Mouse (Mus musculus): Measurements from ENCODE around the gene Canx. TPM values are rescaled to one million over a fixed set of nuclear protein-coding genes. Genes with fewer than 3 reads are reported as not detected.

The Canx gene
- 13.1 and 31.2 TPM in 2 replicates for polyA plus RNA-seq (2012; ENCODE audit: low replicate concordance)

DNA sequence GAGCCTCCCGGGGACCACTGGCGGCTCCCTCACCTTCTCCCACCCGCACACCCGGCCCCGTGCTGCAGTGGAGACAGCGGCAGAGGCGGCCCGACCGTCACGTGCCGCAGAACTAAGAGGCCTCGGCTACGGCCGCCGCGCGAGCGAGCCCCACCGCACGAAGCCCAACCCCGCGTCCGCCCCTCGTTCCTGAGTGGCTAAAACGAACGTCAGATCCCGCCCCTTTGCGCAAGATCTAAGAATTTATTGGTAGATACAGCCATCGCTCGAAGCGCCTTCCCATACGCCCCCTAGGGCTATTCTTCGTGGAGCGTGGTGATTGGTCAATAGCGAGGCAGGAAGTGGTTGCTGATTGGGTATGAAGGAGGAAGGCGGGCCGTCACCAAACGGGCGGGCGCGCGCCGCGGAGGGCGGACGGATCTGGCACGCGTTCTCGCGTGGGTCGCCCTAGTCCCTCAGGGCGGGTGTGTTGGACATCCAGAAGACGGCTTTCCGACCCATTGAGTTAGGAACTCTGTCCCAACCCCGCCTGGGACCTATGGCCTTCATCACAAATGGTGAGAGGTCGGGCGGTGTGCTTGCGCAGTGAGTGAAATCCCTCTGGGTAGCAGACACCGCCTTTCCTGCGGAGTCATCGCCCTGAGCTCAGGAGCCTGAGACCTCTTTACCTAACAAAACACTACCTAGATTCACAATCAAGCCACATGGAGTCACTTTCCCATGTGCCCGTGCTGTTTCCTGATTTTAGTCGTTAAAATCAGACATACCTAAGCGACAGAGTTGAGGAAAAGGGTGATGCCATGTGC lies at the start of gene Canx:
Canx (minus strand) TSS at position 178 of the 806 bp plus-strand sequence.

DNA sequence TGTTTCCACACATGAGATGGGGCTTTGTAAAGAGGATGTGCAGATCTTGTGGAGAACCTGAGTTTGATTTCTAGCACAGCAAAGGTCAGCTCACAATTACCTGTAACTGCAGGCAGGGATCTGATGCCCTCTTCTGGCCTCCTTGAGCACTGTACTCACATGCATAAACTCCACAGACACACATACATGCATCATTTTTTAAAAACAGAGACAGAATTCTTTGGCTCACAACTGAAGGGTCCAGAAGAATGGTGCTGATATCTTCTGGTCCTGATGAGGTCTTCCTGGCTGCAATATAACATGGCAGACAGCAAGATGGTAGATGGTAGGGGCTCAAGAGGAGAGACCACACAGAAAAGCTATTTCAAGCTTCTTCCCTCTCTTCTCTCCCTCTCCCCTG lies 28.7 kb upstream of the Canx start, which contains the start of gene Cby3:
Cby3 (plus strand) TSS at position 301 of the 400 bp plus-strand sequence.

DNA sequence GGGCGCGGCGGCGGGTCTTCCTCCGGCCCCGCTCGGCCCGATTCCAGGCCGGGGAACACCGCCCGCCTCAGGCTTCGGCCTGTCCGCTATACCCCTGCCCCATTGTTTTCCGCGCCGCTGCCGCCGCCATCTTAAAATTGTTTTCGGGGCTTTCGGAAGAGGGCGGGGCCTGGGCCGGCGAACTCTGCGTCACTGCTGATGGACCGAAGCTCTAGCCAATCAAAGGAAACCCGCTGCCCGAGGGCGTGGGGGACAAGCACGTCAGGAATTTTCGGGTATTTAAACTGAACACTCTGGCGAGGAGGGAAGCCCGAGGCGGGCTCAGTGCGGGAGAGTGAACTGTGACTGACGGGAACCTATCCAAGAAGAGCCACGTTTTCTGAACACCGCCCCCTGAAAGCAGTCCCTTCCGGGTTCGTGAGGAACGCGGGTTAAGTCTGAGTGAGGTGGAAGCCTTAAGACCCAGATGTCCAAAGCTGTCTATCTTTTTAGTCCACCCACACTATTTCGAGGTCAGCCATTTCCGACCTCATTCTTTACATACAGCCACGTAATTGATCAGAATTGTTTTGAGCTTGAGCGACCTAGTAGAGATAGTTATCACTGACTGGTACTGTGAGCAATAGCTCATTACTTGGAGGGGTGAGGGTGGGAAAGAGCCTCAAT lies 33.1 kb downstream of the Canx start, which contains the start of gene Maml1:
Maml1 (minus strand) TSS at position 122 of the 666 bp plus-strand sequence.

Other genes starting within 250 kb of the Canx start
- 25.7 and 69.1 TPM in 2 replicates for gene Tbc1d9b, start 194.3 kb downstream of the Canx start, polyA plus RNA-seq (2012; ENCODE audit: low replicate concordance)
- gene Mrnip, start 151.2 kb downstream of the Canx start, polyA plus RNA-seq (2012; ENCODE audit: low replicate concordance), result 1.3 and 3.5 TPM in 2 replicates
- gene Sqstm1, start 114.8 kb downstream of the Canx start, polyA plus RNA-seq (2012; ENCODE audit: low replicate concordance), result 107 and 111 TPM in 2 replicates
- gene Mgat4b, start 114.8 kb downstream of the Canx start, polyA plus RNA-seq (2012; ENCODE audit: low replicate concordance), result 157 and 261 TPM in 2 replicates
- gene Ltc4s, start 87.1 kb downstream of the Canx start, polyA plus RNA-seq (2012; ENCODE audit: low replicate concordance), result 0.37 and 1.7 TPM in 2 replicates
- 8.8 and 16.2 TPM in 2 replicates for gene Maml1, start 33.4 kb downstream of the Canx start, polyA plus RNA-seq (2012; ENCODE audit: low replicate concordance)
- gene Cby3, start 28.8 kb upstream of the Canx start, polyA plus RNA-seq (2012; ENCODE audit: low replicate concordance), result not detected in 2 replicates
- 67.2 and 193 TPM in 2 replicates for gene Hnrnph1, start 51.3 kb upstream of the Canx start, polyA plus RNA-seq (2012; ENCODE audit: low replicate concordance)
- 4.1 and 4.6 TPM in 2 replicates for gene Rufy1, start 105.5 kb upstream of the Canx start, polyA plus RNA-seq (2012; ENCODE audit: low replicate concordance)